Mouse (Mus musculus) liver, adult 2 months (tissue): Measurements from ENCODE around the gene Prdm10.

Experiments
- CTCF ChIP-seq: fragments of 200-500 bp; IDR thresholded peaks from 2 replicates; pipeline ENCODE4 v1.5.1; 2011; ENCODE audit warnings: low read depth, low read length, control low read depth
- POLR2A ChIP-seq: fragments of 200-500 bp; IDR thresholded peaks from 2 replicates; pipeline ENCODE4 v1.6.1; 2011; ENCODE audit warnings: low read length, control low read depth; ENCODE audit not compliant: insufficient read depth; ENCODE audit errors: extremely low read depth

DNA sequence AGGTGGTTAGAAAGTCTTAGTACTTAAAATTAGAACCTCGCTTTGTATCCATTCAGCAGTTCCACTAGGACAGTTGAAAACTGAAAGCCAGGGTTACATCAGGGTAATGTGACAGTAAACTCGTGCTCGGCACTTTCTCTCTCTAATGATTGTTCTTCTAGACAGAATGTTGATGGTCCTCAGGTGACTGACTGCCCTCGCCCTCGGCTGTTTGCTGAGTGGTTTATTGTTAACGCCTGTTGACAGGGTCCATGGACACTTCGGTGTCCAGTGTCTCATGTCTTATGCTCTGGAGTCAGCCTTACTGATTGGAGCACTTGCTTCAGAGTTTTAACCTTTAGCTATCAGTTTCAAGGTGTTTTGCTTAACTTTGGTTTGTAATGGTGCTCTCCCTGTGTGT, 73.7 kb downstream of the Prdm10 start:
- TF ChIP-seq POLR2A = no peak
- no peak for TF ChIP-seq CTCF
